Mouse (Mus musculus) heart, adult 2 months (tissue): ENCODE results near the gene Naa15.

Experiments
- CTCF ChIP-seq: fragments of 200-600 bp; IDR thresholded peaks from 2 replicates; pipeline ENCODE4 v1.8.1; 2022; ENCODE audit warnings: antibody characterized with exemption, mild to moderate bottlenecking, moderate library complexity
- EP300 ChIP-seq: fragments of 200-500 bp; IDR thresholded peaks from 2 replicates; pipeline ENCODE4 v1.6.1; 2011; ENCODE audit warnings: low read depth, low read length, control low read depth; ENCODE audit not compliant: insufficient read depth
- POLR2A ChIP-seq: fragments of 200-500 bp; IDR thresholded peaks from 2 replicates; pipeline ENCODE4 v1.6.1; 2011; ENCODE audit warnings: mild to moderate bottlenecking, low read depth, low read length, control low read depth; ENCODE audit not compliant: insufficient read depth

DNA sequence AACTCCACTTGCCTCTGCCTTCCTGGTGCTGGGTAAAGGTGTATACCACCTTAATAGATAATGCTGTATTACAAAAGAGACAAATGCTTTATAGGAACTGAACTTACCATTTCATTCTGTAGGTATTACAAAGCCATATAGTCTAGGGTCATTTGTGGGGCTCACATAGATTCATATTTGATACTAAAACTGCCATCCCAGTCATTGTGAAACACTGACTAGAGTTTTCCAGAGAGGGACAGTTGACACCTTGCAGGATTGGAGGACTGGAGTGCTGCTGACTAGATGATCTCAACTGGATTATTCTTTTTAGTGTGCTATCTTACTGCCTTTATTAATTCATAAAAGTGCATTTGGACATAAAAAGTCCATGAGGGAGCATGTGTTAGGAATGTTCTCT lies 10.4 kb downstream of the Naa15 start:
- TF ChIP-seq CTCF (no peak), POLR2A (no peak), EP300 (no peak)
